Mouse (Mus musculus): ENCODE measurements around the gene Tmem108.

Gene Tmem108

GRCm38 (mm10) chr9:103721081-103721480, 40.6 kb downstream of the Tmem108 start:
- in situ Hi-C loops (cut with MseI, MboI): no loop called here

- in situ Hi-C loops (cut with MseI, MboI): no loop called here
These were observed 41.6 kb downstream of the Tmem108 start for GRCm38 (mm10) chr9:103720021-103720420.

DNA sequence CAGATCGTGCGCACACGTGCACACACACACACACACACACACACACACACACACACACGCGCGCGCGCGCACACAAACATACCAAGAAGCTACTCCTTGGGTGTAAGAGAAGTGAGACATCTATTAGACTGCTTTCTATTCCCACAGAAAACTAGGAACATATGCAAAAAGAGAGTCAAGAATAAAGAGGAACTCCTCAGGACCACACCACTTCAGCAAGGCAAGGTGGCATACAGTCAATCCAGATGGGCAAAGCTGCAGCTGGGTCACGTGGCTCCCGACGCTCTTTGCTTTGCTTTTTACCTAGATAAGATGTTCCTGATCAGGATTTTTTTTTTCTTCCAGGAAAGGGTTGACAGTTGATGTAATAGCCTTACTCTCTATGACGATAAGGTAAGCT, 45.6 kb downstream of the Tmem108 start:
- in situ Hi-C loops (cut with MseI, MboI): no loop called here

GRCm38 (mm10) chr9:103715352-103715751, 46.3 kb downstream of the Tmem108 start:
- in situ Hi-C loops (cut with MseI, MboI): no loop called here

DNA sequence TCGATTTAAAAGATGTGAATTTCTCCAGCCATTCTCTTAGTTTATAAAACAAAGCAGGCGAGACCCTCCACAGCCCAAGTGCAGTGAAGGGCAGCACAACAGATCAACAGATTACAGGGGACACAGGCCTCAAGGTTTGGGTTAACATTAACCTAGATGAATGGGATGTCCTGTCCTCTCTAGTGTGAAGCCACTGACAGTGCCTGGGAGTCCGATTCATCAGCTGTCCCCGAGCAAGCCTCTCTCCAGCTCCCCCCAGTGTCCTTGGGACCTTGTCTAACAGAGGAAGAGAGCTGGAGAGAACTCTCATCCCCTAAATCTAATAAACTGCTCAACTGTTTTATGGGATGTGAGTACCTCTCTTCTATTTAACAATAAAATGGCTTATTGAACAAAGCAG, 48.4 kb downstream of the Tmem108 start:
- in situ Hi-C loops (cut with MseI, MboI): no loop called here

DNA sequence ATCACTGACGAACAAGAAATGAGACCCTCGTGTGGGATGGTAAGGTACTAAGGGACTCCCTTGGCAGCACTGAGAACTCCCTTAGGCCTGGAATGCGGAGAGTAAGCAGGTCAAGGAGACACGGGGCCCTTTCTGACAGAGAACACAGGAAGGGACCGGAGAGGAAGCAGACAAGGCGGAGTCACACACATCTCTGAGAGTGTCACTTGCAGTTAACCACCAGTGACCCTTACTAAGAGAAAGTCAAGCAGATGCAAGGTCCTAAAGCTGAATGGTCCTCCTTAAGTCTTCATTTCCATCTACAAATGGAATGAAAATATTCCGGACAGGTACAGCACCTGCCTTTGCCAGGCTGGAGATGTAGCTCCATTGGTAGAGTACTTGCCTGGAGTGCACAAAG, 48.9 kb downstream of the Tmem108 start:
- in situ Hi-C loops (cut with MseI, MboI): no loop called here

- in situ Hi-C loops (cut with MseI, MboI): no loop called here
These were observed 51.9 kb downstream of the Tmem108 start for GRCm38 (mm10) chr9:103709694-103710093.

DNA sequence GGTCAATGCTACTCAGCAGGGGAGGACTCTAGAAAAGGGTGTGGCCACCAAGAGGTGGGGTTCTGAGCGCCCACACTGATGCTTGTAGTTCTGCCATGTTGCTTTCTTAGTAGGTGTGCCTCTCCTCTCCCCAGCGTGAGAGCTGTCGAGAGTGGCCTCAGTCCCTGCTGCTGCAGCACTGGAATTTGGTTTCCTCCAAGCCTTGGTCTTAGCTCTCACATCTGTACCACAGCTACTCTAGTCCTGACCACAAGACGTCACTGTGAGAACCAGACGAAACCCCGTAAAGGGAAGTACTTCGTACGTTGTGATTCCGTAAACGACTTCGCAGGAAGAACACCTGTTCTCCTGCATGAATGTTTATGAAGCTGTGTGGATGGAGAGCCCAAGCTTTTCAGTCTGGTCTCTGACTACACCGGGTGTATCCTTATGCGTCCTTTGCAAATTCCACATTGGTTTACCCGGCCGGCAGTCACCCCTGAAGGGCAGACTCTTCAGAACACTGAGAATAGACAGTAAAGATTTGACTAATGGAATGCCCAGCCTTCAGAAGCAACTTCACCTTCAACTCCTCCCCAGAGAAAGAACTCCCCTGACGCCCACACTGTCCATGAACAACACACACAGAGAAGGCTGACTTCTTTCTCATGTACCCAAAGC, 53.0 kb downstream of the Tmem108 start:
- in situ Hi-C loops (cut with MseI, MboI): no loop called here

DNA sequence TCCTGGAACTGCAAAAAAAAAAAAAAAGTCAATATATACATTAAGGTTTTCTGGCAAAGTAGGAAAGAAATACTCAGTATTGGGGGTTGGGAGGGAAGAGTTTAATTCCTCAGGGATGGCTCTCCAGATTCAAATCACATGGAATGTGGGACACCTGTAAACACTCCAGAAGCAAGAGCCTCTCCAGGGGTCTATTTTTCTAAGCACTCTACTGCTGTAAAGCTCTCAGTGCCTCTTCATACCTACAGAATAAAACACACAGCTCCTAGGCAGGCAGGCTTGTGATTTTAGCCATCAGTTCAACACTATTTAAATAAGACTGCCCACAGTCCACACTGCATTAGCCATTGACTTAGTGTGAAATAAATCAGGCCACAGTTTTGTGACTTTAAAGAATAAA, 53.8 kb downstream of the Tmem108 start:
- in situ Hi-C loops (cut with MseI, MboI): no loop called here

- in situ Hi-C loops (cut with MseI, MboI): no loop called here
These were observed 54.4 kb downstream of the Tmem108 start for GRCm38 (mm10) chr9:103707000-103707790.

DNA sequence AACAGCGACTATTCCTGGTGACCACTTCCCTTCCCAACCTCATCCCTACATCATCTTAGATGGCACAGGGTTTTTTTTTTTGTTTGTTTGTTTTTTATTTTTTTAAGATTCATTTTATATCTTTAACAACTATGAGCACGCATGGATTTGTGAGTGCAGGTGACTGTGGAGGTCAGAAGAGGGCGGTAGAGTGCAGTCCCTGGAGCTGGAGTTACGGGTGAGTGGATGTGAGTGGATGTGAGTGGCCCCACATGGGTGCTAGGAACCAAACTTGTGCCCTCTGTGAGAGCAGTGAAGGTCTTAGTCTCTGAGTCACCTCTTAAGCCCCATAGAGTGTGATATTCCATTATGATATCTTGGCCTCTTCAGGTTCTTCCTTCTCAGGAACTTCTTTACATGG, 55.9 kb downstream of the Tmem108 start:
- in situ Hi-C loops (cut with MseI, MboI): no loop called here

DNA sequence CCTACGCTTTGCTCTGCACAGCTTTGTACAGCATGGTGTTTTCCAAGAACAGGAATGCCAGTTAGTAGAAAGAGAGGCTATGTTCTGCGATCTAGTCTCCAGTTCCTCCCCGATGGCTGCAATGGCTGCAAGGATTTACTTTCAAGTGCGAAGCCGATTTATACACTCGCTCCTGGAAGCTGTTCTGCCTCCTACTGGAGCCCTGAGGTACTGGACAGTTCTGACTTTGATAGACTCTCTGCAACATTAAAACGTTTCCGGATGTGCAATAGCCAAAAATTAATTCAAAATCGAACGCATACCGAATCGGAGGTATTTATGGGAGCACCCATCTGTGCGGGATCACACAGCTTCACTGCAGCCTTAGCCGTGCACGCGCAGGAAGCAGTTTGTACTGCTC, 58.6 kb downstream of the Tmem108 start:
- in situ Hi-C loops (cut with MseI, MboI): no loop called here

- in situ Hi-C loops (cut with MseI, MboI): no loop called here
These were observed 59.2 kb downstream of the Tmem108 start for GRCm38 (mm10) chr9:103702452-103702851.

GRCm38 (mm10) chr9:103701448-103701847, 60.2 kb downstream of the Tmem108 start:
- in situ Hi-C loops (cut with MseI, MboI): no loop called here

DNA sequence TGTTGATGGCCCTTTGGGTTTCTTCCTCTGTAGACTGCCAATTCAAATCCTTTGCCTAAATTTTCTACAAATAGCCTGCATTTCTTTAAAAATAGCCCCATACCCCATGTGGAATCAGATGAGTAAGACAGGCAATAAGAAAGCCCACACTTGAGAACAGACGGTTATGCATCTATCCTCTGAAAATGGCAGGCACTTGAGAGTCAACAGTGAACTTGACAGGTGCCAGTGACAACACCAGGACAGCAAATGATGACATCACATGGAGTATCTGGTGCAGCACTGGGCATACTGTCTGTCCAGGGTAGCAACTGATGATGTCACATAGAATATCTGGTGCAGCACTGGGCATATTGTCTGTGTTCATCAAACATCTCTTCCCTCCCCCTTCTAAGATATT, 61.4 kb downstream of the Tmem108 start:
- in situ Hi-C loops (cut with MseI, MboI): no loop called here

DNA sequence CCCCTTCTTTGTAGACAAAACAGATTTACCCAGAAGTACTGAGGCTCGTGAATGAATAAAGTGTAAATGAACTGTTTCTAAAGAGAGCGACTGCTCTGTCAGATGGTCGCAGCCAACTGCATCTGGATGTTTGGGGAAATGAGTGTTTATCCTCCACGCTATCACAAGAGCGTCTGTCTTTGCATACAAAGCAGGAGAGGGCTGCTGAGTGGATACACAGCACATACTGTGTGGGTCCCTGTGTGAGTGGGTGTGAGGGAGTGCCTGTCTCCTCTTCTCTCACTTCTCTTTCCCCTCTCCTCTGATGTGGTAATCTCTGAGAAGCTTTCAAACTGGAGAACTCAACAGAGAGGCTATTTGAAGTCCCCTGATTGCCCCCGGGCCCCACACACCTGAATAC, 64.7 kb downstream of the Tmem108 start:
- in situ Hi-C loops (cut with MseI, MboI): no loop called here

- in situ Hi-C loops (cut with MseI, MboI): no loop called here
These were observed 67.8 kb downstream of the Tmem108 start for GRCm38 (mm10) chr9:103693826-103694225.

GRCm38 (mm10) chr9:103692699-103693098, 68.9 kb downstream of the Tmem108 start:
- in situ Hi-C loops (cut with MseI, MboI): no loop called here

GRCm38 (mm10) chr9:103691847-103692246, 69.8 kb downstream of the Tmem108 start:
- in situ Hi-C loops (cut with MseI, MboI): no loop called here

DNA sequence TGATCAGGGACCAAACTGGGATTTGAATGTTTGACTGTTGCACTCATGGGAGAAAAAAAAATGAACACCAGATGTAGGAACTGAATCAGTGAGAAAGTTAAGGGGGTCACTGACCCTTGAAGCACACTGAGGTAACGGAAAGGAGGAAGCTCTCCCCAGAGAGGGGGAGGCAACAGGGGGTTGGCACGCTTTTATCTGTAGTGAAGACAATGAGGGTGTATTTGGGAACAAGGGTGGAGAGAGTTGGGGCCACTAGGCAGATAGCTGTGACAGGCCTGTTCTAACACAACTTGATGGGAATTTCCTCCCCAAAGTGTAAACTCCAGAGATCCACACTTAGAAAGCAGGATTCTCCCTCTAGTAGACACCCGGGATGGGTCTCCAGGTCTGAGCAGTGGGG, 71.2 kb downstream of the Tmem108 start:
- in situ Hi-C loops (cut with MseI, MboI): no loop called here

DNA sequence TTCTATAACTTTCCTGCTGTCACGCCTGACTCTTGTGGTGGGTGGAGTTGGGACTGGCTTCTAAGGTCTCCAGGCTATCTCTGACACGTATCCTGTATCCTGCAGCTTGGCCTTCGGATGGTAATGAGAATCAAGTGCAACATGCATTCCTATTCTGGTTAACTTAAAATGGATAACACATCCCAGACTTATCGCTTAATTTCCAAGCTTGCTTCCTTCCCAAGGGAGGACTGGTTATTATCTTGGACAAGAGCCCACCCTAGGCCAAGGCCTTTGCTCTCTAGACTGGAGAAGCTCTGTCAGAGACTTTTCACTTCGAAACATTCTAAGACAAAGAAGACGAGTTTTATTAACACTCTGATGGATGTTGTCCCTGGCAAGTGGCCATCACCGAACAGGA, 71.9 kb downstream of the Tmem108 start:
- in situ Hi-C loops (cut with MseI, MboI): no loop called here

DNA sequence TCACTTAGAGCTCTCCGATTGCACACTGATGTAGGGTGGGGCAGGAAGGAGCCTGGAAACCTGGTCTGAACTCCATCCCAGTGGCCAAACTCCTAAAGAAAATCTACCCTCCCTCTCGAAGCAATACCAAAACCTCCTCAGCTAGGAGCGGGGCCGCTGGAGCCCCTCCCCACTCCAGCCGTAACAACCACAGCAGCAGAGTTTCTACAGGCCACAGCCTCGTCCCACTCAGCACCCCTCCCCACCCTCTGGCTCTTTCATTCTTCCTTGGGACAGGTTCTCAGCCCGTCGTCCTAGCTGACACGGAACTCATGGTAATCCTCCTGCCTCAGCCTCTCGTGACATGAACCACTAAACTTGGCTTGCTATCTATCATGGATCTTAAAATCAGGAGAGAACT, 72.6 kb downstream of the Tmem108 start:
- in situ Hi-C loops (cut with MseI, MboI): no loop called here

- in situ Hi-C loops (cut with MseI, MboI): no loop called here
These were observed 74.5 kb downstream of the Tmem108 start for GRCm38 (mm10) chr9:103687130-103687529.
